Mouse (Mus musculus) lung, adult 2 months (tissue): ENCODE measurements around the gene Mrpl14. TPM values are rescaled to one million over a fixed set of nuclear protein-coding genes. Genes with fewer than 3 reads are reported as not detected.

Experiments
- DNase-seq: peaks from one replicate; pipeline ENCODE4 v3.0.0; 2022
- H3K4me1 ChIP-seq: fragments of 200-500 bp; 2 replicates; pipeline ENCODE4 v1.6.1; 2011; ENCODE audit warnings: low read length; ENCODE audit not compliant: control insufficient read depth, insufficient read depth
- H3K4me3 ChIP-seq: fragments of 200-500 bp; replicated peaks from 2 replicates; pipeline ENCODE3; 2011; ENCODE audit warnings: low read depth, mild to moderate bottlenecking, control low read depth, low read length; ENCODE audit errors: extremely low read depth
- CTCF ChIP-seq: fragments of 200-500 bp; IDR thresholded peaks from 2 replicates; pipeline ENCODE4 v1.5.1; 2011; ENCODE audit warnings: mild to moderate bottlenecking, low read length, control low read depth; ENCODE audit not compliant: insufficient read depth
- POLR2A ChIP-seq: fragments of 200-500 bp; IDR thresholded peaks from 2 replicates; pipeline ENCODE4 v1.6.1; 2011; ENCODE audit warnings: low read depth, mild to moderate bottlenecking, control low read depth, low read length, borderline replicate concordance; ENCODE audit errors: extremely low read depth
- WGBS: fragments of 180-500 bp; shearing (Covaris S2); methylation state at CpG from one replicate; pipeline ENCODE4 v1.1.7; 2018; 5-methylcytosine and 5-hydroxymethylcytosine counted together
- polyA plus RNA-seq: library from polyadenylated mRNA; depleted of rRNA; stranded (reverse); fragments of >200 nt; gene quantifications from 2 replicates; pipeline ENCODE4 v1.2.3, GENCODE M21; 2012

Mrpl14 gene
- polyA plus RNA-seq, 1 experiment = 131 TPM

DNA sequence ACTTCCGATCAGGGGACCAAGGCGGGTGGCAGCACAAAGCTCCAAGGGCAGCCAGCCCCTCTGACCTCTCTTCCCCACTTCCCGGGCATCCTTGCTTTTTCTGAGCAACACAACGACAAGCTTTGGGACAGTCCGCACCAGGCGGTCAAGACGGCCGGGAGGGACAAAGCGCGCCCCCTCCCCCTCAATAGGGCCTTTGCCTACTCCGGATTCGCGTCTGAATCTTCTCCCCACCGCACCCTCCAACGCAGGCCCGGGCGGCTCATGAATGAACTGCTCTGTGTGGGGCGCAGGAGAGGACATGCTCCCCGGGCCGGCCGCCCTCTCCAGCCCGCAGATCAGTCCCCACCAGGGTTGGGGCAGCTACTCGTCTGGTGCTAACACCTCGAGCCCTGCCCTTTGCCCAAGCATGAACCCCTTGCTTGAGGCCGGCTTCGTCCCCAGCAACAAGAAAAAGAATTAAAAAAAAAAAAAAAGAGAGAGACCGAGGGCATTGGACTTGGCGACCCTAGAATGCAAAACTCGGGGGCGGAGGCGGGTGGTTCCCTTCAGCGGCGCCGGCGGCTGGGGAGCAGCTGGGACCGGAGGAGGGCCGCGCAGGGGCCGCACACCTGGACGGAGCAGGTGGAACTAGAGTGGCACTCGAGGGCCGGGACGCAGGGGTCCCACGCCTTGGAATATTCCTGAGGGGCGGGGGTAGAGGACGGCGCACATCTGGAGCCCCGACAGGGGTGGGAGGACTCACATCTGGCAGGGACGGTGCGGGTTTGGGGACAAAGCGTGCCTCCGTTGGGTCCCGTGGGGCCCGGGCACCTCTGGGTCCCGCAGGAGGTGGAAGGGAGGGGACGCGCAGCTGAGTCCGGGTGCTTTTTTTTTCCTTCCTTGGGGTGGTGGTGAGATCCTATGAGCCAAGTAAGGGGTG is 690 bp upstream of the Mrpl14 start:
- Histone ChIP-seq H3K4me3 (peak overlapping the region; percentile 74), H3K4me1 (peaks cover 17% of the 10 kb centered on the region)
- WGBS = under 1% methylated on average over 58 of the region's 58 CpGs
- TF ChIP-seq CTCF (no peak), POLR2A (no peak)
- peak; percentile 66 for DNase-seq

DNA sequence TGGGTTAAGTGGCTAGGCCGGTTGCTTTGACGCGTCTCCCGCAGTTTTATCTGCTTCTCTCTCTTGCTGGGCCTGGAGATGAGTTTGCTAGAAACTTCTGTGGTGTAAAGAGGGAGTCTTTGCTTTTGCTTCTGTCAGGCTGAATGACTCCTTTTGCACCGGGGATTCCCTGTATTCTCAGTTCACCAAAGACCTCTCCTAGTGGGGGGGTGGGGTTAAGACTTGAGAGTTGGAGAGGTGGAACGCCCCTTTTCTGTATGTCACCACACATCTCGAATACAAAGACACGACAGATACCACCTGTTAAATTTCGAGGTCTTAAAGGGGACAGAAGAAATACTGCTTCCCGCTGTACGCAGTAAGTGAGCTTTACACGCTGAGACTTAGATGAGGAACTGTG is 594 bp downstream of the Mrpl14 start, which contains the start of gene Tmem63b:
Gene Tmem63b (minus strand): TSS at position 190 of the 400 bp plus-strand sequence.
- Histone ChIP-seq H3K4me3 (peak within 1 kb of the TSS; percentile 80), H3K4me1 (peaks cover 16% of the 10 kb centered on the region)
- no peak for TF ChIP-seq POLR2A
- DNase-seq = no peak
- WGBS = 4% methylated on average over 12 of the region's 12 CpGs

DNA sequence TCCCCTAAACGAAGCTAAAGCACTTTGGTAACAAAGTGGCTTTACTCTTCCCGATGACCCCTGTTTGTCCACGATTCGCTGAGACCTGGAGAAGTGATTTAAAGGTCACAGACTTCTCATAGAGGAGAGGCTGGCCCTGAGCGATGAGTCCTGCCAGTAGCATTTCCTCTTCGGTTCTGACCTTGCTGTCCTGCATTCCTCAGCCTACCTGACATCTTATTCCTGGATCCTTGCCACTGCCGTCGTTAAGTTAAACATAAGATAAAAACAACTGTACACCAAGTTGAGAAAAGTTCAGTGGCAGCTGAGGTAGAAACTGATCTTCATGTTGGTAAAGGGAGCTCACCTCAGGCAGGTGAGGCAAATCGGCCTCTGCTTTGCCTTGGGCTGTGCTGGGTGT is 3.0 kb downstream of the Mrpl14 start:
- no peak for DNase-seq
- TF ChIP-seq POLR2A (no peak), CTCF (no peak)
- WGBS = 53% methylated on average over 9 of the region's 9 CpGs
- Histone ChIP-seq H3K4me1 (peaks cover 16% of the 10 kb centered on the region), H3K4me3 (no peak overlapping the region)

DNA sequence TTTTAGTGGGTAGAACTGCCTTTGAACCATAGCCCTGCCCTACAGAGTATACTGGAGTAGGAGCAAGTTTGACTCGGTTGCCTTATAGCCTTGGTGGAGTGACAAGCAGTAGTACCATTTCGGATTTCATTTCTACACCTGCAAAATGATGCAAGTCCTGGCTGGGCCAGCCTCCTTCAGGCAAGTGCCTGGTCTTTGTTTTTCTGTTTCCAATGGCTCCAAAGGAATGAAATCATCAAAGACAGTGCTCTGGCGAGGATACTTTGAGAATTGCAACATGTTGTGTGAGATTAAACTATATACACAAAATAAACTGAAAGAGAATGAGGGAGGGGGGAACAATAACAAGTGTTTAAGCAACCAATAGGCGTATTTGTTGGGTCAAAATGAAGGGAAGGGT is 3.9 kb downstream of the Mrpl14 start:
- TF ChIP-seq CTCF = no peak
- TF ChIP-seq POLR2A = no peak
- peaks cover 15% of the 10 kb centered on the region for H3K4me1 ChIP-seq
- DNase-seq = no peak
- 74% methylated on average over 4 of the region's 4 CpGs for WGBS
- no peak overlapping the region for H3K4me3 ChIP-seq

DNA sequence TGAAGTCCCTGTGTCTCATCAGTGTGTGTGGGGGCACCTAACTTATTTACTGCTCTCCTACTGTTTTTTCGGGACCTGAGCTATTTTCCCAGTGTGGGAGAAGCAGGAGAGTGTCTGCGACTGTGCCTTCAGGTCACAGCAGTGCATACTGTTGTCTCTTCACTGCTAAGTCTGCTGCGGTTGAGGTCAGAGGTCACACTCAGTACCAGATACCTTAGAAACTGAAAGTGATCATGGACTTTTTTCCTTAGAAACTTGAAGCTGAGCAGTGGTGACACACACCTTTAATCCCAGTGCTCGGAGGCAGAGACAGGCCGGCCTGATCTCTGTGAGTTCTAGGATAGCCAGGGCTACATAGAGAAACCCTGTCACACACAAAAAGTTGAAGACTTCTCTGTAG is 6.0 kb downstream of the Mrpl14 start:
- H3K4me3 ChIP-seq = no peak overlapping the region
- no peak for DNase-seq
- 82% methylated on average over 5 of the region's 5 CpGs for WGBS
- H3K4me1 ChIP-seq = peaks cover 20% of the 10 kb centered on the region
- no peak for TF ChIP-seq CTCF
- TF ChIP-seq POLR2A = no peak

DNA sequence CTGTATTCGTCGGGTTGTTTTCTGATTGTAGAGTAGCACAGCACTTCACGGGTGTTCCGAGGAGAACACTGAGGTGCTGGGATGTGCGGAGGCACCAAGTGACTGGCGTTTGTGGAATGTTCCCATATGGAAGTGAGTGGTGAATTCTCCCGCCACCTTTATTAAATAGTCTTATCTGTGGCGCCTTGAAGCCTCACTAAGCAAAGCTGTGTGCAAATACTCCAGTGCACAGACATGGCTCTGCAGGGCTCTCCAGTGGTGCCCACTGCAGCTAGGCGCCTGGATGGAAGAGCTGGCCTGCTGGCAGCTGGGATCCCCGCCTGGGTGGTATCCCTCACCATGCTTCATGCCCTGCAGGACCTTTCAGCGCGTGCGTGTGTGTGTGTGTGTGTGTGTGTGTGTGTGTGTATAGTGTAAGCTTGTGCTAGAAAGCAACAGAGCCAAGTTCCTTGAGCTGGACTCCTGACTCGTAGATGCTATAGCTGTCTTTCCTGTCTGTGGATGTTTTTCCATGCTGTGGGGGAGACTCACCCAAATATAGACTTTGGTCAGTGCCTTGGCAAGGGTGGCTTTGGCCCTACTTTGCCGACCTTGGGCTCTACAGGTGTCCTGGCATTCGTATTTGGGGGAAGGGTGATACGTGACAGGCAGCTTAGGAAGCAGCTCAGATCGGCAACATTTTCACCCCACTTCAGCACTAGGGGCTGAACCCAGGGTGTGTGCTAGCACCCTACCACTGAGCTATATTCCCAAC is 7.9 kb downstream of the Mrpl14 start:
- DNase-seq = peak; percentile 49
- Histone ChIP-seq H3K4me3 (no peak overlapping the region), H3K4me1 (peaks cover 18% of the 10 kb centered on the region)
- 50% methylated on average over 18 of the region's 18 CpGs for WGBS
- TF ChIP-seq CTCF (no peak), POLR2A (no peak)

DNA sequence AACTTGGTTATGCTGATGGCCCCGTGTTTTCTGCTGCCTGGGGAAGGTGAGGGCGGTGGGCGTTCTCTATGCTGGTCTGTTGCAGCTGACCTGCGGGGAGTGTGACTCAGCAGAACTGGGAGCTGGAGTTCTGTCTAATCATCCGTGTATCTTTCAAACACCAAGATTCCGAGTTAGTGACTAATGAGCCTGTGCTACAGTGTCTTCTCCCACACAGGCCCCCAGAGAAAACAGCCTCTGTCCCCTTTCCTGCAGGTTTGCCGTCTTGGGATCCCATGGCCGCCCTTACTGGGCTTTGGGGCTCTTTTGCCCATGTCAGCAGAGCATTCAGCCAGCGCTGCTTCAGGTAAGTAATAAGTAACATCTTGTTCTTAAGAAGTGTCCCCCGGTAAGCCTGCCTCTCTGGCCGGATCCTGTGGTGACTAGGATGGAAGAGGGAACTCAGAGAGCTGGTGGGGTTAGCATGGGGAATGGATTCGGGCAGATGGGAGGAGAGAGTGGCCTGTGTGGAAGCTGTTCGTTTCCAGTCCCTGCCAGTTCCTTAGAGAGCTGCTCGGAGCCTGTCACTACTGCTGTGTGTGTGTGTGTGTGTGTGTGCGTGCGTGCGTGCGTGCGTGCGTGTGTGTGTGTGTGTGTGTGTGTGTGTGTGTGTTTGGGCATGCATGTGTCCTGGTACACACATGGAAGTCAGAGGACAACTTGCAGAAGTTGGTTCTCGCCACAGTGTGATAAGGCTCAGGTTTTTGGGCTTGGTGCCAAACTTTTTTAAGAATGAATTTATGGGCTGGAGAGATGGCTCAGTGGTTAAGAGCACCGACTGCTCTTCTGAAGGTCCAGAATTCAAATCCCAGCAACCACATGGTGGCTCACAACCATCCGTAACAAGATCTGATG is 9.4 kb downstream of the Mrpl14 start:
- no peak overlapping the region for H3K4me3 ChIP-seq
- peak; percentile 49 for DNase-seq
- TF ChIP-seq CTCF = no peak
- no peak for TF ChIP-seq POLR2A
- H3K4me1 ChIP-seq = peaks cover 14% of the 10 kb centered on the region
- 61% methylated on average over 23 of the region's 23 CpGs for WGBS

DNA sequence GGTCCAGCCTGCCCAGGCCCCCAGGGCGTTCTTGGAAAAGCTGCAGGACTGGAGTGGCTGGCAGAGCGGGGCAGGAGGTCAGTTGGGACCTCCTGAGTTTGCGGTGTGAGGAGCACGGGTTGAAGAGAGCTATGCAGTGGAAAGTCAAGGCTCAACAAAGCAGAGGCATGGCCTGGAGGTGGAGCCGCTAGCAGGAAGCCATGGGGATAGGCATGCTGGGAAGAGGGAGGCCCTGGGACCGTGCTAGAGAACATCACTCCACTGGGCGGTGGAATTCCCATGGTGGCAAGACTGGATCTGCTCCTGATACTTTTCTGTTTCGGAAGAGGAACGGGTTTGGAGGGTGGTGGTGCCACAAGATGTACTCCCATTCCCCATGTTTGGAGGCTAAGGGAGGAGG is 10.9 kb downstream of the Mrpl14 start:
- DNase-seq = no peak
- 82% methylated on average over 9 of the region's 9 CpGs for WGBS
- Histone ChIP-seq H3K4me1 (peaks cover 20% of the 10 kb centered on the region), H3K4me3 (no peak overlapping the region)
- TF ChIP-seq CTCF = no peak
- no peak for TF ChIP-seq POLR2A

DNA sequence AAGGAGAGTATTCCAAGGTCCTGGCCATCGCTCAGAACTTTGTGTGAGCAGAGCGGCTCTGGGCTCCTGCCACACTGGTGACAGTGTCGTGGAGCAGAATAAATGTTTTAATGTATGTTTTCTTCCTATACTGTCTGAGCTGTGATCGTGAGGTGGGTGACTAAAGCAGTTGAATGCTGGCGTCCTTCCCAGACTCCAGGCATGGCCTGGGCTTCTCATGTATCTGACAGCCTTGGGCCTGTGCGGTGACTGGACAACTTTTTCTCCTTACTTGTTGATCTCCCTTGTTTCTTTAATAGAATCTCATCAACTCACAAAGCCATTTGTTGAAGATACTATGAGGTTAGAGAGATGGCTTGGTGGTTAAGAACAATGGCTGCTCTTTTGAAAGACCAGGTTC is 12.2 kb downstream of the Mrpl14 start:
- Histone ChIP-seq H3K4me3 (no peak overlapping the region), H3K4me1 (peaks cover 20% of the 10 kb centered on the region)
- no peak for DNase-seq
- WGBS = 75% methylated on average over 6 of the region's 6 CpGs
- TF ChIP-seq POLR2A = no peak
- no peak for TF ChIP-seq CTCF
